Mouse (Mus musculus): ENCODE data around the gene Cib1. TPM values are rescaled to one million over a fixed set of nuclear protein-coding genes. Genes with fewer than 3 reads are reported as not detected.
A peak's percentile ranks its signal among the peaks of the same experiment; 100 is the strongest.

Gene Cib1
- polyA plus RNA-seq, 1 experiment from 2014 or later, result 100 TPM

GRCm38 (mm10) chr7:80267764-80268163, 35.2 kb upstream of the Cib1 start:
- H3K36me3 ChIP-seq (ENCODE audit: control insufficient read depth, insufficient read depth, low read length), result peaks cover 40% of the 10 kb centered on the region
- H3K9me3 ChIP-seq (ENCODE audit: control insufficient read depth, low read length), result no peaks in the 10 kb centered on the region
- H3K27me3 ChIP-seq (ENCODE audit: control insufficient read depth, insufficient read depth, low read length), result no peaks in the 10 kb centered on the region
- ATAC-seq (ENCODE audit: low FRiP score, low TSS enrichment), result no peak
- no peak overlapping the region for H3K4me3 ChIP-seq (ENCODE audit: low read length)
- 88% methylated on average over 1 of the region's 1 CpGs for WGBS
- H3K4me2 ChIP-seq (replicated peaks; ENCODE audit: low read depth, low read length), result no peak overlapping the region
- H3K9ac ChIP-seq (ENCODE audit: low read depth, low read length), result no peak overlapping the region
- H3K27ac ChIP-seq (ENCODE audit: low read depth, low read length), result no peak overlapping the region
- H3K4me1 ChIP-seq (ENCODE audit: control insufficient read depth, insufficient read depth, low read length), result peaks cover 5% of the 10 kb centered on the region; the same call in 1 of the 2 replicates

DNA sequence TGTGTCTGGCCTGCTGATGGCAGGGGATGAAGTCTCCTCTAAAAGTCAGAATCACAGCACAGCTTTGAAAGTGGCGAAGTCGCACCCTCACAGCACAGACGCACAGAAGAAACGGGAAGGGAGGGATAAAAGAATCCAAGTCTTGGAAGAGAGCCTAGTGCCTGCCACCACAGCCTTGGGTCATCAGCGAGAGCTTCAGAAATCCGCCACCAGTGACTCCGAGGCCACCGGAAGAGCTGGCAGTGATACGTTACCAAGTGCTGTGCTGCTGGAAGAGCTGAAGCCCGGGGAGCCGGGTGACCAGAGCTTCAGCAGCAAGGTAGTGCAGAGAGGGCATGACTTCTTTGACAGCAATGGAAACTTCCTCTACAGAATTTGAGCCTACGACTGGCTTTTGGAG, 32.0 kb upstream of the Cib1 start:
- Histone ChIP-seq H3K27ac (ENCODE audit: low read depth, low read length) (no peak overlapping the region), H3K4me1 (ENCODE audit: control insufficient read depth, insufficient read depth, low read length) (peaks cover 6% of the 10 kb centered on the region), H3K4me2 (replicated peaks; ENCODE audit: low read depth, low read length) (no peak overlapping the region), H3K4me3 (ENCODE audit: low read length) (no peak overlapping the region), H3K9me3 (ENCODE audit: control insufficient read depth, low read length) (no peaks in the 10 kb centered on the region), H3K27me3 (ENCODE audit: control insufficient read depth, insufficient read depth, low read length) (no peaks in the 10 kb centered on the region), H3K36me3 (ENCODE audit: control insufficient read depth, insufficient read depth, low read length) (peaks cover 40% of the 10 kb centered on the region), H3K9ac (ENCODE audit: low read depth, low read length) (no peak overlapping the region)
- no peak for ATAC-seq (ENCODE audit: low FRiP score, low TSS enrichment)
- 91% methylated on average over 12 of the region's 12 CpGs for WGBS

DNA sequence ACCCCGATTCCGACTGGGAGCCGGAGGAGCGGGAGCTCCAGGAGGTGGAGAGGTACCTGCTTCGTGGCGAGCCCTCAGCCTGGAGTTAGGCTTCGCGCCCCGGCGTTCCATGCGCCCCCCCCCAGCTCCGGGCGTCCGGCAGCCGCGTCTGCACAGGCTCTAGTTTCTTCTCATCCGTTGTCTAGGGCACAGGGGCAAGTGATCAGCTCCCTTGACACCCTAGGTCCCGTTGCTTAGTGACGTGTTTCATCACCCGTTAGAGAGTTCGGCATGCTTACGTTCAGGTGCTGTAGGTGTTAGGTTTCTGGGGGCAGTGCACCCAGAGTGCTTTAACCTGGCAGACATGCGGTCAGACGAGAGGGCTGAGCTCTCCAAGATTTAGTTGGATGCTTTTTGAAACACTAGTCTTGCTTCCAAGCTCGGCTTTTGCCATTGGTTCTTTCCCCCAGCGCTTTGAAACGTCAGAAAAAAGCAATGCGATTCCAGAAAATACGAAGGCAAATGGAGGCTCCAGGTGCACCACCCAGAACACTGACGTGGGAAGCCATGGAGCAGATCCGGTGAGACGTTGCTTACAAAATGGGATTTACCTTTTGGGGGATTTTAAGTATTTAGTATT, 28.9 kb upstream of the Cib1 start:
- H3K9ac ChIP-seq (ENCODE audit: low read depth, low read length), result peak overlapping the region; percentile 72
- peak overlapping the region; percentile 69 for H3K4me3 ChIP-seq (ENCODE audit: low read length)
- peak overlapping the region; percentile 53 for H3K27ac ChIP-seq (ENCODE audit: low read depth, low read length)
- peaks cover 6% of the 10 kb centered on the region for H3K4me1 ChIP-seq (ENCODE audit: control insufficient read depth, insufficient read depth, low read length)
- under 1% methylated on average over 32 of the region's 32 CpGs for WGBS
- no peaks in the 10 kb centered on the region for H3K9me3 ChIP-seq (ENCODE audit: control insufficient read depth, low read length)
- H3K36me3 ChIP-seq (ENCODE audit: control insufficient read depth, insufficient read depth, low read length), result peaks cover 32% of the 10 kb centered on the region
- no peaks in the 10 kb centered on the region for H3K27me3 ChIP-seq (ENCODE audit: control insufficient read depth, insufficient read depth, low read length)
- ATAC-seq (ENCODE audit: low FRiP score, low TSS enrichment), result peak; percentile 61
- H3K4me2 ChIP-seq (replicated peaks; ENCODE audit: low read depth, low read length), result peak overlapping the region; percentile 54

- Histone ChIP-seq H3K27ac (ENCODE audit: low read depth, low read length) (peak within 1 kb of the TSS; percentile 53), H3K4me3 (ENCODE audit: low read length) (peak within 1 kb of the TSS; percentile 69), H3K36me3 (ENCODE audit: control insufficient read depth, insufficient read depth, low read length) (peaks cover 25% of the 10 kb centered on the region), H3K4me1 (ENCODE audit: control insufficient read depth, insufficient read depth, low read length) (peaks cover 6% of the 10 kb centered on the region), H3K9ac (ENCODE audit: low read depth, low read length) (peak within 1 kb of the TSS; percentile 72), H3K4me2 (replicated peaks; ENCODE audit: low read depth, low read length) (peak within 1 kb of the TSS; percentile 54), H3K9me3 (ENCODE audit: control insufficient read depth, low read length) (no peaks in the 10 kb centered on the region), H3K27me3 (ENCODE audit: control insufficient read depth, insufficient read depth, low read length) (no peaks in the 10 kb centered on the region)
- ATAC-seq (ENCODE audit: low FRiP score, low TSS enrichment), result peak; percentile 89
- 26% methylated on average over 40 of the region's 40 CpGs for WGBS
These were observed 28.2 kb upstream of the Cib1 start, which contains the start of gene Ngrn for GRCm38 (mm10) chr7:80260625-80261371. Ngrn (plus strand) TSS chr7:80261215.

GRCm38 (mm10) chr7:80257706-80258105, 25.1 kb upstream of the Cib1 start:
- Histone ChIP-seq H3K4me3 (ENCODE audit: low read length) (no peak overlapping the region), H3K27me3 (ENCODE audit: control insufficient read depth, insufficient read depth, low read length) (no peaks in the 10 kb centered on the region), H3K27ac (ENCODE audit: low read depth, low read length) (no peak overlapping the region), H3K4me2 (replicated peaks; ENCODE audit: low read depth, low read length) (no peak overlapping the region), H3K36me3 (ENCODE audit: control insufficient read depth, insufficient read depth, low read length) (no peaks in the 10 kb centered on the region), H3K9ac (ENCODE audit: low read depth, low read length) (no peak overlapping the region), H3K4me1 (ENCODE audit: control insufficient read depth, insufficient read depth, low read length) (peaks cover 6% of the 10 kb centered on the region), H3K9me3 (ENCODE audit: control insufficient read depth, low read length) (no peaks in the 10 kb centered on the region)
- WGBS, result 78% methylated on average over 2 of the region's 2 CpGs
- ATAC-seq (ENCODE audit: low FRiP score, low TSS enrichment), result no peak

DNA sequence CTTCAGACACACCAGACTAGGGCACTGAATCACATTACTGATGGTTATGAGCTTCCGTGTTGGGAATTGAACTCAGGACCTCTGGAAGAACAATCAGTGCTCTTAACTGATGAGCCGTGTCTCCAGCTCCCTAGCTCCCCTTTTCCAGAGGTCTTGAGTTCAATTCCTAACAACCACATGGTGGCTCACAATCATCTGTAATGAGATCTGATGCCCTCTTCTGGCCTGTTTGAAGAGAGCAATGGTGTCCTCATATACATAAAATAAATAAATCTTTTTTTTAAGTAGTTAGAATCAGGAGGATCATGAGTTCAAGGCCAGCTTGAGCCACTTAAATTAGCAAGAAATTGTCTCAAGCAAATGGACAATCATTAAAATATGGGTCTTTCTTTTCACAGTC, 23.4 kb upstream of the Cib1 start:
- Histone ChIP-seq H3K36me3 (ENCODE audit: control insufficient read depth, insufficient read depth, low read length) (no peaks in the 10 kb centered on the region), H3K27ac (ENCODE audit: low read depth, low read length) (no peak overlapping the region), H3K9me3 (ENCODE audit: control insufficient read depth, low read length) (no peaks in the 10 kb centered on the region), H3K4me2 (replicated peaks; ENCODE audit: low read depth, low read length) (no peak overlapping the region), H3K4me1 (ENCODE audit: control insufficient read depth, insufficient read depth, low read length) (no peaks in the 10 kb centered on the region), H3K4me3 (ENCODE audit: low read length) (no peak overlapping the region), H3K27me3 (ENCODE audit: control insufficient read depth, insufficient read depth, low read length) (no peaks in the 10 kb centered on the region), H3K9ac (ENCODE audit: low read depth, low read length) (no peak overlapping the region)
- WGBS, result 65% methylated on average over 2 of the region's 2 CpGs
- no peak for ATAC-seq (ENCODE audit: low FRiP score, low TSS enrichment)

DNA sequence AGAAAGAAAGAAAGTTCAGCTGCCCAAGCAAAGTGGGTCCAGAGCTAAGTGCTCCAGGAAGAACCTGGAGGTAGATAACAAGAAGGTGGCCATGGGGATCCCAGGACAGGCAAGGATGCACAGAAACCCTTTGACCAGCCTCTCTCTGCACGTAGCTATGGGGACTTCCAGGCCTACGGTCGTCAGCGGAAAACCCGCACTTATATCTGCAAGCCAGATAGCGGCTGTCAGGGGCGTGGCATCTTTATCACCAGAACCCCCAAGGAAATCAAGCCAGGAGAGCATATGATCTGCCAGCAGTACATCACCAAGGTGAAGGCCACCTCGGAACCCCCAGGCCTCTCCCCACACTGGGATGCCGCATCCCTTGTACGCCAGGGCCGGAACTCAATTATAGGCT, 20.3 kb upstream of the Cib1 start:
- WGBS, result 90% methylated on average over 11 of the region's 11 CpGs
- Histone ChIP-seq H3K4me1 (ENCODE audit: control insufficient read depth, insufficient read depth, low read length) (no peaks in the 10 kb centered on the region), H3K36me3 (ENCODE audit: control insufficient read depth, insufficient read depth, low read length) (no peaks in the 10 kb centered on the region), H3K9ac (ENCODE audit: low read depth, low read length) (no peak overlapping the region), H3K27ac (ENCODE audit: low read depth, low read length) (no peak overlapping the region), H3K4me2 (replicated peaks; ENCODE audit: low read depth, low read length) (no peak overlapping the region), H3K4me3 (ENCODE audit: low read length) (no peak overlapping the region), H3K27me3 (ENCODE audit: control insufficient read depth, insufficient read depth, low read length) (no peaks in the 10 kb centered on the region), H3K9me3 (ENCODE audit: control insufficient read depth, low read length) (no peaks in the 10 kb centered on the region)
- ATAC-seq (ENCODE audit: low FRiP score, low TSS enrichment), result no peak

GRCm38 (mm10) chr7:80252437-80252836, 19.8 kb upstream of the Cib1 start:
- no peak overlapping the region for H3K4me2 ChIP-seq (replicated peaks; ENCODE audit: low read depth, low read length)
- no peak for ATAC-seq (ENCODE audit: low FRiP score, low TSS enrichment)
- H3K27me3 ChIP-seq (ENCODE audit: control insufficient read depth, insufficient read depth, low read length), result no peaks in the 10 kb centered on the region
- H3K4me1 ChIP-seq (ENCODE audit: control insufficient read depth, insufficient read depth, low read length), result no peaks in the 10 kb centered on the region
- no peaks in the 10 kb centered on the region for H3K36me3 ChIP-seq (ENCODE audit: control insufficient read depth, insufficient read depth, low read length)
- H3K9me3 ChIP-seq (ENCODE audit: control insufficient read depth, low read length), result no peaks in the 10 kb centered on the region
- H3K4me3 ChIP-seq (ENCODE audit: low read length), result no peak overlapping the region
- H3K27ac ChIP-seq (ENCODE audit: low read depth, low read length), result no peak overlapping the region
- 80% methylated on average over 7 of the region's 7 CpGs for WGBS
- no peak overlapping the region for H3K9ac ChIP-seq (ENCODE audit: low read depth, low read length)

GRCm38 (mm10) chr7:80246859-80247258, 14.2 kb upstream of the Cib1 start:
- no peak for ATAC-seq (ENCODE audit: low FRiP score, low TSS enrichment)
- peak overlapping the region; percentile 55; the same call in 1 of the 2 replicates for H3K4me2 ChIP-seq (replicated peaks; ENCODE audit: low read depth, low read length)

More at GRCm38 (mm10) chr7:80246859-80247258, 14.2 kb upstream of the Cib1 start:
- peak overlapping the region; percentile 55 for H3K4me3 ChIP-seq (ENCODE audit: low read length)
- H3K36me3 ChIP-seq (ENCODE audit: control insufficient read depth, insufficient read depth, low read length), result no peaks in the 10 kb centered on the region
- H3K27ac ChIP-seq (ENCODE audit: low read depth, low read length), result no peak overlapping the region
- 58% methylated on average over 7 of the region's 7 CpGs for WGBS
- H3K4me1 ChIP-seq (ENCODE audit: control insufficient read depth, insufficient read depth, low read length), result no peaks in the 10 kb centered on the region
- no peaks in the 10 kb centered on the region; the same call in 1 of the 2 replicates for H3K9me3 ChIP-seq (ENCODE audit: control insufficient read depth, low read length)
- no peaks in the 10 kb centered on the region for H3K27me3 ChIP-seq (ENCODE audit: control insufficient read depth, insufficient read depth, low read length)
- H3K9ac ChIP-seq (ENCODE audit: low read depth, low read length), result peak overlapping the region; percentile 62; the same call in 1 of the 2 replicates
